Mouse (Mus musculus) midbrain, embryonic 15.5 days (tissue): ENCODE results near the gene Magohb. TPM values are rescaled to one million over a fixed set of nuclear protein-coding genes. Genes with fewer than 3 reads are reported as not detected.
"Not testable (repeated sequence)": the region's sequence is repeated elsewhere in the genome, so short reads cannot be mapped to it uniquely, and the experiment has no call there.

Experiments used
- ATAC-seq: fragments of 200-750 bp; cut with Nextera tagmentation; replicated peaks from 2 replicates; pipeline ENCODE4 v1.8.0; 2017; ENCODE audit warnings: moderate TSS enrichment
- H3K27ac ChIP-seq: fragments of 300-500 bp; sonication (generic); 2 replicates; pipeline ENCODE4 v1.5.1; 2015; ENCODE audit warnings: mild to moderate bottlenecking, inconsistent platforms
- H3K27me3 ChIP-seq: fragments of 300-500 bp; sonication (generic); replicated peaks from 2 replicates; pipeline ENCODE4 v1.6.1; 2015; ENCODE audit warnings: inconsistent platforms
- H3K36me3 ChIP-seq: fragments of 300-500 bp; sonication (generic); replicated peaks from 2 replicates; pipeline ENCODE4 v1.6.1; 2015; ENCODE audit warnings: inconsistent platforms
- H3K4me1 ChIP-seq: fragments of 300-500 bp; sonication (generic); 2 replicates; pipeline ENCODE4 v1.6.1; 2015; ENCODE audit warnings: inconsistent platforms
- H3K4me2 ChIP-seq: fragments of 300-500 bp; sonication (generic); 2 replicates; pipeline ENCODE4 v1.6.1; 2015; ENCODE audit warnings: inconsistent platforms, mild to moderate bottlenecking, moderate library complexity
- H3K4me3 ChIP-seq: fragments of 300-500 bp; sonication (generic); 2 replicates; pipeline ENCODE4 v1.5.1; 2015; ENCODE audit warnings: mild to moderate bottlenecking, inconsistent platforms
- H3K9ac ChIP-seq: fragments of 300-500 bp; sonication (generic); 2 replicates; pipeline ENCODE4 v1.6.1; 2015; ENCODE audit warnings: mild to moderate bottlenecking, inconsistent platforms
- H3K9me3 ChIP-seq: fragments of 300-500 bp; sonication (generic); 2 replicates; pipeline ENCODE4 v1.6.1; 2016; ENCODE audit warnings: inconsistent platforms
- WGBS: fragments of 180-500 bp; shearing (Covaris S2); methylation state at CpG from one replicate; pipeline ENCODE4 v1.1.7; 2015; ENCODE audit warnings: mixed read lengths; 5-methylcytosine and 5-hydroxymethylcytosine counted together
- polyA plus RNA-seq: library from polyadenylated mRNA; unstranded; fragments of >200 nt; fragmentation: Nextera tagmentation; extraction: Ambion mirVana; gene quantifications from 2 replicates; pipeline ENCODE4 v1.2.1, GENCODE M21; 2015

Magohb gene
- polyA plus RNA-seq, 1 experiment from 2014 or later, result 39.2 TPM

GRCm38 (mm10) chr6:131293916-131294315 lies 872 bp upstream of the Magohb start:
- peak overlapping the region; percentile 60 for H3K4me2 ChIP-seq
- WGBS, result 93% methylated on average over 5 of the region's 5 CpGs

DNA sequence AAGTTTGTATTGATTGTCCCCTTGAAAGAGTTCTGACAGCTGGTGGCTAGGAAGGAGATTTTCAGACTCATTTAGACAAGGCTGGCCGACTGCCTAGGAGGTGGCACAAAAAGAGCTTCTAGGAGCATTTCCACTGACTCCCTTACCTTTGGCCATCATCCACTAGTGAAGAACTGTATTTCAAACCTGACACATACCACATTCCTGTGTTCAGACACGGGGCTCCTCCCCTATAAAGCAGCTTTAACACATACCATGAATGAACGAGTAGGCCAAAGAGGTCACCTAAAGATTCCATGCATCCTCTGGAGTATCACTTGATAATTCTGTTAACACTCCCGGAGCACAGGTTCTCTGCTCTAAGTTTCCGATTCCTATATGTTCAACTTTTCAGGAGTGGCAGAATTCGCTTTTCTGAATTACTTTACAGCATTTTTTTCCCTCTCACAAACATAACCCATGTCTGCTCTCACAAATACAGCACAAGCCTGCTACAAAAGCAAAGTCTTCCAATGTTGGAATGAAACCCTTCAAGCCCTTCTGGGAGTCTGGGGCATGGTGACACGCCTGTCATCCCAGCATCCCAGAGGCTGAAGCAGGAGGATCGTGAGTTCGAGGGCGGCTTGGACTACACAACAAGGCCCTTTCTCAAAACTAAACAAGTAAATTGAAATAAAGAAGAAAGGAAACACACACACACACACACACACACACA lies 611 bp downstream of the Magohb start:
- 27% methylated on average over 10 of the region's 10 CpGs for WGBS

More at GRCm38 (mm10) chr6:131293916-131294315, 872 bp upstream of the Magohb start:
- no peaks in the 10 kb centered on the region for H3K27me3 ChIP-seq
- no peak overlapping the region for H3K9ac ChIP-seq
- no peak overlapping the region for H3K4me3 ChIP-seq
- no peak; the same call in 1 of the 2 replicates for ATAC-seq
- no peaks in the 10 kb centered on the region for H3K9me3 ChIP-seq
- no peaks in the 10 kb centered on the region for H3K36me3 ChIP-seq
- peaks cover 10% of the 10 kb centered on the region for H3K4me1 ChIP-seq
- H3K27ac ChIP-seq, result no peak overlapping the region

DNA sequence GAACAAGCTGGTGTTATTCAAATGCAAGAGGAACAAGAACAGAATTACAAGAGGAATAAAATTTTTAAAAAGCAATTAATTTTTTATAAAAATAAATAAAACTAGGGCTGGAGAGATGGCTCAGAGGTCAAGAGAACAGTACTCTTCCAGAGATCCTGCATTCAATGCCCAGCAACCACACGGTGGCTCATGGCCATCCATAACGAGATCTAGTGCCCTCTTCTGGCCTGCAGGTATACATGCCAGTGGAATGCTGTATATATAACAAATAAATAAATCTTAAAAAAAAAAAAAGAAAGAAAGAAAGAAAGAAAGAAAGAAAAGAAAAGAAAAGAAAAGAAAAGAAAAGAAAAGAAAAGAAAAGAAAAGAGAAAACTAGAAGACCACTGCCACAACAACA lies 2.6 kb downstream of the Magohb start:
- ATAC-seq, result no peak
- peaks cover 2% of the 10 kb centered on the region; the same call in 1 of the 2 replicates for H3K36me3 ChIP-seq
- no peak overlapping the region for H3K4me2 ChIP-seq
- peaks cover 10% of the 10 kb centered on the region for H3K4me1 ChIP-seq
- H3K27me3 ChIP-seq, result no peaks in the 10 kb centered on the region
- no peak overlapping the region for H3K27ac ChIP-seq
- WGBS, result 14% methylated on average over 2 of the region's 2 CpGs
- H3K4me3 ChIP-seq, result no peak overlapping the region
- no peak overlapping the region for H3K9ac ChIP-seq
- no peaks in the 10 kb centered on the region for H3K9me3 ChIP-seq

More for the DNA sequence above, 611 bp downstream of the Magohb start:
- Histone ChIP-seq H3K4me2 (peak overlapping the region; percentile 60), H3K27me3 (no peaks in the 10 kb centered on the region), H3K4me3 (peak overlapping the region; percentile 53), H3K27ac (peak overlapping the region; percentile 79; the same call in 1 of the 2 replicates), H3K9me3 (no peaks in the 10 kb centered on the region), H3K36me3 (no peaks in the 10 kb centered on the region), H3K4me1 (peaks cover 10% of the 10 kb centered on the region), H3K9ac (peak overlapping the region; percentile 53)
- ATAC-seq, result peak; percentile 12; the same call in 1 of the 2 replicates

DNA sequence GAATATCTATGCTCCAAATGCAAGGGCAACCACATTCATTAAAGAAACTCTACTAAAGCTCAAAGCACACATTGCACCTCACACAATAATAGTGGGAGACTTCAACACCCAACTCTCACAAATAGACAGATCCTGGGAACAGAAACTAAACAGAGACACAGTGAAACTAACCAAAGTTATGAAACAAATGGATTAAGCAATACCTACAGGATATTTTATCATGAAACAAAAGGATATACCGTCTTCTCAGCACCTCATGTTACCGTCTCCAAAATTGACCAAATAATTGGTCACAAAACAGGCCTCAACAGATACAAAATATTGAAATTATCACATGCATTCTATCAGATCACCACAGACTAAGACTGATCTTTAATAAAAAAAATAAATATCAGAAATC lies 14.9 kb downstream of the Magohb start:
- not testable (repeated sequence) for ATAC-seq, H3K4me2 ChIP-seq, H3K9me3 ChIP-seq, H3K36me3 ChIP-seq, H3K4me1 ChIP-seq, H3K9ac ChIP-seq, H3K27ac ChIP-seq, H3K27me3 ChIP-seq, H3K4me3 ChIP-seq
- 96% methylated on average over 2 of the region's 2 CpGs for WGBS

DNA sequence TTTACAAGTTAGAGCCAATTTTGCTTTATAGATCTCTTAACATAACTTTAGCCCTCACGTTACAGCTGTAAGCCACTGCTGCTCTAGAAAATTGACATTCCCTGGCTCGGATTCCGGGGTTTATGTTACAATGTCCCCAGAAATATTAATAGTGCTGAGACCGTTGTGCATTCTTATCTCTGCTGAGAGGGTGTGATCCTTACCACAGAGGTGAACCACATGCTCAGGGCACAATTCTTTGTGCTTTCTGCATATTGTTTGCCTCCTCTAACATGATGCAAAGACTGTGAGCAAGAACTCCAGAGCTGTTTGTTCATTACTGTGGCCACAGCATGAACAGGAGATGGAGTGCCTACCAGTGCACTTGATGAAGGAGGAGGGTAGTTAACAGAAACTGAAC lies 16.4 kb downstream of the Magohb start:
- Histone ChIP-seq H3K4me1 (no peaks in the 10 kb centered on the region), H3K27me3 (no peaks in the 10 kb centered on the region), H3K9ac (no peak overlapping the region), H3K4me3 (no peak overlapping the region), H3K27ac (no peak overlapping the region), H3K36me3 (peaks cover 2% of the 10 kb centered on the region; the same call in 1 of the 2 replicates), H3K4me2 (no peak overlapping the region), H3K9me3 (no peaks in the 10 kb centered on the region)
- no peak for ATAC-seq
- 91% methylated on average over 4 of the region's 4 CpGs for WGBS

DNA sequence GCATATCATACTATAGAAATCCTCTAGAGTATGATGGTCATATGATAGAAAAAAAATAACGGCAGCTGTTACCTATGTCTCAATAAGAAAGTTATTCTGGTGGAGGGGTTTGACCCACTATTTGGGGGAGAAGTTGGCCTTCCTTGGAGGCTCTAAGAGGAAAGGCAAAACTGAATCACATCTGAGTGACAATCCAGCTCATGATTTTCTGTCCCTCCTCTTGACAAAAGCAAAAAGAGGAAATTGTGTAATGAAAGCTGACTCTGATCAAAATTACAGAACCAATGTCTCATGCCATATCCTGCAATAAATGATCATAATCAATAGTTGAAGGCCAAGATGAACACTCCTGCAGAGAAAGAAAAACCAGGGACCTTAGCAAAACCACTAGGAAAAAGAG lies 20.7 kb downstream of the Magohb start:
- Histone ChIP-seq H3K9me3 (no peaks in the 10 kb centered on the region), H3K27ac (no peak overlapping the region), H3K9ac (no peak overlapping the region), H3K36me3 (peaks cover under 1% of the 10 kb centered on the region; the same call in 1 of the 2 replicates), H3K4me3 (no peak overlapping the region), H3K4me2 (no peak overlapping the region), H3K27me3 (no peaks in the 10 kb centered on the region), H3K4me1 (no peaks in the 10 kb centered on the region)
- no peak for ATAC-seq
- WGBS, result 96% methylated on average over 1 of the region's 1 CpGs

DNA sequence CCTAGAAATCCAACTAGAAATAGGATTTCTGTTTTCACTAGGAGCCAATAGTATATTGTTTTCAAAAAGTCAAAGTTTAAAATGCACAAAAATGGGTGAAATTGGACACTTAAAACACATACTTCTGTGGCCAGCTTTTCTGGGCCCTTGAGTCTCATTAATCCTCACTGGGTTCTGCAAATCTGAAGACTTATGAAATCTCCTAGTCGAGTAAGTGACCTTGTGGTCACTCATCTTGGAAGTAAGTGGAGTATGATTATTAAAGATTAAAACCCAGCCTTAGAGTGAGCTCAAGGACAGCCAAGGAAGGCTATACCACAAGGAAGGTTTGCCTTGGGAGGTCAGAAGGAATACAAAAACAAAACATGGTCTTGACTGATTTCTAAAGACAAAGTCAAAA lies 22.7 kb downstream of the Magohb start:
- Histone ChIP-seq H3K27me3 (no peaks in the 10 kb centered on the region), H3K4me1 (no peaks in the 10 kb centered on the region), H3K36me3 (no peaks in the 10 kb centered on the region), H3K4me3 (no peak overlapping the region), H3K9me3 (no peaks in the 10 kb centered on the region), H3K27ac (no peak overlapping the region), H3K4me2 (no peak overlapping the region), H3K9ac (no peak overlapping the region)
- 57% methylated on average over 1 of the region's 1 CpGs for WGBS
- ATAC-seq, result no peak

- Histone ChIP-seq H3K4me3 (no peak overlapping the region), H3K27me3 (no peaks in the 10 kb centered on the region), H3K4me2 (no peak overlapping the region), H3K9ac (no peak overlapping the region), H3K36me3 (no peaks in the 10 kb centered on the region), H3K27ac (no peak overlapping the region), H3K9me3 (no peaks in the 10 kb centered on the region), H3K4me1 (no peaks in the 10 kb centered on the region)
- no peak for ATAC-seq
- WGBS, result 91% methylated on average over 2 of the region's 2 CpGs
These were observed 23.4 kb downstream of the Magohb start for GRCm38 (mm10) chr6:131269599-131269998.

GRCm38 (mm10) chr6:131264175-131264574 lies 28.9 kb downstream of the Magohb start:
- ATAC-seq, result no peak
- Histone ChIP-seq H3K27me3 (no peaks in the 10 kb centered on the region), H3K9me3 (no peaks in the 10 kb centered on the region), H3K4me3 (no peak overlapping the region), H3K4me2 (no peak overlapping the region), H3K36me3 (no peaks in the 10 kb centered on the region), H3K9ac (no peak overlapping the region), H3K4me1 (no peaks in the 10 kb centered on the region), H3K27ac (no peak overlapping the region)
- 93% methylated on average over 5 of the region's 5 CpGs for WGBS

DNA sequence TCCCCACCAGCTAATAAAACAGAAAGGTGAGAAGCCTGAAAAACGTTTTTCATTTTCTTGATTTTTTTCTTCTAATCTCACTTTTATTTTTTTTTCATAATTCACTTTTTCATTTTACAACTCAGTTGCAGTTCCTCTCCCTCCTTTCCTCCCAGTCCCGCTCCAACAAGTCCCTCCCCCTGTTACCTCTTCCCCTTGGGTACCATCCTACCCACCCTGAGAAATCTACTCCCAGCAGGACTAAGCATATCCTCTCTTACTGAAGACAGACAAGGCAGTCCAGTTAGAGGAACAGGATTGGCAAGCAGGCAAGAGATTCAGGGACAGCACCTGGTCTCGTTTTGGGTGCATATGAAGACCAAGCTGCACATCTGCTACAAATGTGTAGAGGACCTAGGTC lies 30.3 kb downstream of the Magohb start:
- 65% methylated on average over 3 of the region's 3 CpGs for WGBS
- no peak overlapping the region for H3K9ac ChIP-seq
- no peaks in the 10 kb centered on the region for H3K9me3 ChIP-seq
- H3K4me1 ChIP-seq, result no peaks in the 10 kb centered on the region
- no peak overlapping the region for H3K4me2 ChIP-seq
- H3K36me3 ChIP-seq, result no peaks in the 10 kb centered on the region
- no peaks in the 10 kb centered on the region for H3K27me3 ChIP-seq
- H3K27ac ChIP-seq, result no peak overlapping the region
- H3K4me3 ChIP-seq, result no peak overlapping the region
- ATAC-seq, result no peak

GRCm38 (mm10) chr6:131262009-131262408 lies 31.0 kb downstream of the Magohb start:
- Histone ChIP-seq H3K4me3 (no peak overlapping the region), H3K9ac (no peak overlapping the region), H3K4me1 (no peaks in the 10 kb centered on the region), H3K27me3 (no peaks in the 10 kb centered on the region), H3K36me3 (no peaks in the 10 kb centered on the region), H3K27ac (no peak overlapping the region), H3K9me3 (no peaks in the 10 kb centered on the region), H3K4me2 (no peak overlapping the region)
- ATAC-seq, result no peak
- 82% methylated on average over 3 of the region's 3 CpGs for WGBS

DNA sequence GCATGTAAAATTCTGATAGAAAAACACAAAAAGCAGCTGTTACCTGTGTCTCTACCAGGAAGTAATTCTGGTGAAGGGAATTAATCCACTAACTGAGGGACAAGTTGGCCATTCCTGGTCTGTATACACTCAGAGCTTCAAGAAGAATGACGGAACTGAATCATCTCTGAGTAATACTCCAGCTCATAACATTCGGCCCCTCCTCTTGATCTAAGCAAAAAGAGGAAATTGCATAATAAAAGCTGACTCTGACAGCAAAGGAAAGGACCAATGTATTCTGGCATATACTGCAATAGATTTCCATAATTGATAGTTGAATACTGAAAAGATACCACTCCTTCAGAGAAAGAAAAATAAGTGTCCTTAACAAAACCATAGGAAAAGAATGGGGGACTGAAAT lies 45.8 kb downstream of the Magohb start, which contains the start of gene Klra2:
Gene Klra2, minus strand, starts transcription at position 157 of the 400 bp plus-strand sequence.
- no peak within 1 kb of the TSS for H3K4me2 ChIP-seq
- H3K4me1 ChIP-seq, result no peaks in the 10 kb centered on the region
- no peak within 1 kb of the TSS for H3K9ac ChIP-seq
- no peak for ATAC-seq
- no peaks in the 10 kb centered on the region for H3K9me3 ChIP-seq
- no peak within 1 kb of the TSS for H3K4me3 ChIP-seq
- no peak within 1 kb of the TSS for H3K27ac ChIP-seq
- WGBS, result 87% methylated on average over 2 of the region's 2 CpGs
- H3K36me3 ChIP-seq, result no peaks in the 10 kb centered on the region
- no peaks in the 10 kb centered on the region for H3K27me3 ChIP-seq

DNA sequence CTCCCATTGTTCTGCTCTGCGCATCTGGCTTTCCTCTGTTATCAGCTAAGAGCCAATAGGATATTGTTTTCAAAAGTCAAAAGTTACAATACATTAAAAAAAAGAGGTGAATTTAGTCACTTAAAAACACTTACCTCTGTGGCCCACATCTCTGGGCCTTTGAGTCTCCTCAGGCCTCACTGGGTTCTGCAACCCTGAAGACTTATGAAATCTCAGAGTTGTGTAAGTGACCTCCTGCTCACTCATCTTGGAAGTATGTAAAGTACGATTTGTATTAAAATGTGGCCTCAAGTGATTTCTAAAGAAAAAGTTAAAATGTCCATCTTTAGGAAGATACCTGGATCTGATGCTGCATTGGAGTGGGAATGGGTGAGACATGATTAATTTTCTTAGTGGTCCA lies 48.0 kb downstream of the Magohb start:
- Histone ChIP-seq H3K4me3 (no peak overlapping the region), H3K9me3 (no peaks in the 10 kb centered on the region), H3K36me3 (no peaks in the 10 kb centered on the region), H3K4me1 (no peaks in the 10 kb centered on the region), H3K27ac (no peak overlapping the region), H3K27me3 (no peaks in the 10 kb centered on the region), H3K9ac (no peak overlapping the region), H3K4me2 (no peak overlapping the region)
- WGBS, result 86% methylated on average over 2 of the region's 2 CpGs
- no peak for ATAC-seq
